Mouse (Mus musculus): ENCODE data around the gene Prrg3.
"Not testable (repeated sequence)": the region's sequence is repeated elsewhere in the genome, so short reads cannot be mapped to it uniquely, and the experiment has no call there.

Prrg3 gene

GRCm38 (mm10) chrX:71962073-71963051 is at the start of gene Prrg3:
Gene Prrg3 (plus strand): TSS chrX:71962624.
- peak; percentile 45 to 52 for DNase-seq

GRCm38 (mm10) chrX:71946631-71947030 is 15.8 kb upstream of the Prrg3 start:
- peak; percentile 37 to 59 for DNase-seq

- no peak for DNase-seq
These were observed 4.1 kb upstream of the Prrg3 start for GRCm38 (mm10) chrX:71958366-71958765.

GRCm38 (mm10) chrX:71963275-71963912 is 970 bp downstream of the Prrg3 start:
- DNase-seq: no peak

GRCm38 (mm10) chrX:71968216-71968615 is 5.8 kb downstream of the Prrg3 start:
- no peak for DNase-seq

- DNase-seq: no peak
These were observed 6.4 kb downstream of the Prrg3 start for GRCm38 (mm10) chrX:71968816-71969215.

GRCm38 (mm10) chrX:71971325-71971724 is 8.9 kb downstream of the Prrg3 start:
- no peak for DNase-seq

- no peak for DNase-seq
These were observed 10.3 kb downstream of the Prrg3 start, which contains the start of gene Fate1 for GRCm38 (mm10) chrX:71972686-71973085. Gene Fate1 (plus strand): TSS chrX:71972986.

GRCm38 (mm10) chrX:71977681-71978080 is 15.3 kb downstream of the Prrg3 start:
- DNase-seq: not testable (repeated sequence)

GRCm38 (mm10) chrX:71980443-71980842 is 18.0 kb downstream of the Prrg3 start:
- DNase-seq: no peak

- DNase-seq: no peak
These were observed 18.9 kb downstream of the Prrg3 start for GRCm38 (mm10) chrX:71981322-71981721.

GRCm38 (mm10) chrX:71983205-71983604 is 20.8 kb downstream of the Prrg3 start:
- no peak for DNase-seq

GRCm38 (mm10) chrX:71983775-71984174 is 21.4 kb downstream of the Prrg3 start:
- peak; percentile 11 to 13 for DNase-seq

GRCm38 (mm10) chrX:71991549-71991948 is 29.1 kb downstream of the Prrg3 start, which contains the start of gene Cnga2:
Gene Cnga2 (plus strand): TSS chrX:71991849.
- DNase-seq: no peak

- DNase-seq: no peak
These were observed 33.5 kb downstream of the Prrg3 start for GRCm38 (mm10) chrX:71995972-71996371.

- no peak for DNase-seq
These were observed 47.5 kb downstream of the Prrg3 start for GRCm38 (mm10) chrX:72009930-72010329.

GRCm38 (mm10) chrX:72012236-72012635 is 49.8 kb downstream of the Prrg3 start:
- DNase-seq: peak; percentile 24 to 55

GRCm38 (mm10) chrX:72012804-72013203 is 50.4 kb downstream of the Prrg3 start:
- DNase-seq: peak; percentile 23 to 57

- no peak for DNase-seq
These were observed 59.8 kb downstream of the Prrg3 start for GRCm38 (mm10) chrX:72022241-72022640.
